Mouse (Mus musculus) forebrain, embryonic 10.5 days (tissue): ENCODE data around the gene Sugp2. TPM values are rescaled to one million over a fixed set of nuclear protein-coding genes. Genes with fewer than 3 reads are reported as not detected.

ENCODE experiments used
- DNase-seq: peaks from one replicate; pipeline ENCODE4 v3.0.0-alpha.2; 2017; ENCODE audit warnings: low spot score; ENCODE audit errors: extremely low spot score
- H3K27ac ChIP-seq: fragments of 300-500 bp; sonication (generic); 2 replicates; pipeline ENCODE4 v1.5.1; 2016; ENCODE audit warnings: mild to moderate bottlenecking
- H3K27me3 ChIP-seq: fragments of 300-500 bp; sonication (generic); 2 replicates; pipeline ENCODE4 v1.6.1; 2016; ENCODE audit warnings: mild to moderate bottlenecking; ENCODE audit not compliant: poor library complexity, severe bottlenecking
- H3K36me3 ChIP-seq: fragments of 300-500 bp; sonication (generic); replicated peaks from 2 replicates; pipeline ENCODE4 v1.6.1; 2016; ENCODE audit warnings: mild to moderate bottlenecking, moderate library complexity
- H3K4me1 ChIP-seq: fragments of 300-500 bp; sonication (generic); 2 replicates; pipeline ENCODE4 v1.6.1; 2016
- H3K4me3 ChIP-seq: fragments of 300-500 bp; sonication (generic); 2 replicates; pipeline ENCODE4 v1.5.1; 2016; ENCODE audit warnings: mild to moderate bottlenecking, moderate library complexity
- H3K9me3 ChIP-seq: fragments of 300-500 bp; sonication (generic); 2 replicates; pipeline ENCODE4 v1.6.1; 2016; ENCODE audit warnings: mild to moderate bottlenecking, moderate library complexity
- WGBS: fragments of 180-500 bp; shearing (Covaris S2); methylation state at CpG from one replicate; pipeline ENCODE4 v1.1.7; 2016; 5-methylcytosine and 5-hydroxymethylcytosine counted together
- polyA plus RNA-seq: library from polyadenylated mRNA; unstranded; fragments of >200 nt; fragmentation: Nextera tagmentation; extraction: Ambion mirVana; gene quantifications from 2 replicates; pipeline ENCODE4 v1.2.1, GENCODE M21; 2016

Sugp2 gene
- polyA plus RNA-seq, 1 experiment from 2014 or later, result 56.7 TPM

DNA sequence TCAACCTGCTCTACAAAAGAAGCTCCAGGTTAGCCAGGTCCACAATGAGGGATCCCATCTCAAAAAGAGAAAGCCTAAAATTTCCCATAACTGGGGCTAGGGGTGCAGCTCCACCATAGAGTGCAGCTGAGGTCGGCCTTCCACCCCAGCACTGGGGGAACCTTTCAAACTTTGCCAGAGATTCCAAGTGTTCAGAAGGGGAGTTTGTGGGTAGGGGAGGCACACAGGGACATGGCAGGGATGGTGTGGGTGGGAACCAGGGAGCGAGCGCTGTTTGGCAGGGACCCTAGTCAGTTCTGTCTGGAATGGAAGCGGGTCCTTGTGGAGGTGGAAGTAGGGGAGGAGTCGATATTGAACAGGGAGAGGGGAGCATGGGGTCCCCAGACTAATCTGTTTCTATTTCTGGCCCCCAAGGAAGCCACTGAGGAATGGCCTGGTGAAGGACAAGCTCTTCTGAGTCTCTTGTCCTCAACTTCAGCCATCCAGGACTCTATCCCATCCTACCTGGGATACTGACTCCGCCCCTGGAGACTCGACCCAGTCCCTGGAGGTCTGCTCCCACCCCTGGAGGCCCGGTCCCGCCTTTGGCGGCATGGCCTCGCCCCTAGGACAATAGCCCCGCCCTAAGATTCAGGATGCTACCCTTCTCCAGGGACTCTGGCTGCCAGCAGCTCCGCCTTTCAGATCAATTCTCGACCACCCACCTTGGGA, 95.3 kb downstream of the Sugp2 start, which contains the start of gene Gdf1:
Gene Gdf1 (plus strand): TSS at position 694 of the 711 bp plus-strand sequence.
- H3K27me3 ChIP-seq, result peaks cover 35% of the 10 kb centered on the region
- peaks cover 70% of the 10 kb centered on the region for H3K36me3 ChIP-seq
- H3K4me1 ChIP-seq, result peaks cover 45% of the 10 kb centered on the region
- 22% methylated on average over 14 of the region's 14 CpGs for WGBS
- H3K4me3 ChIP-seq, result peak within 1 kb of the TSS; percentile 40
- peak within 1 kb of the TSS; percentile 45 for H3K27ac ChIP-seq
- no peak for DNase-seq
- no peaks in the 10 kb centered on the region for H3K9me3 ChIP-seq

Other genes with a start within 250 kb of the Sugp2 start
- gene Gatad2a, start 237.8 kb upstream of the Sugp2 start, polyA plus RNA-seq, result 51.7 and 57.1 TPM in 2 replicates
- 54.5 and 58.6 TPM in 2 replicates for gene Mau2, start 191.5 kb upstream of the Sugp2 start, polyA plus RNA-seq
- gene Sugp1, start 191.4 kb upstream of the Sugp2 start, polyA plus RNA-seq, result 53.4 and 55.3 TPM in 2 replicates
- 0.35 and 0.68 TPM in 2 replicates for gene Tm6sf2, start 161.3 kb upstream of the Sugp2 start, polyA plus RNA-seq
- 0.05 and 0.12 TPM in 2 replicates for gene Hapln4, start 150.8 kb upstream of the Sugp2 start, polyA plus RNA-seq
- 10.5 and 13.5 TPM in 2 replicates for gene Ncan, start 113.4 kb upstream of the Sugp2 start, polyA plus RNA-seq
- 35.7 and 37.9 TPM in 2 replicates for gene Nr2c2ap, start 102.9 kb upstream of the Sugp2 start, polyA plus RNA-seq
- gene Rfxank, start 95.1 kb upstream of the Sugp2 start, polyA plus RNA-seq, result 17.1 and 19.2 TPM in 2 replicates
- 38.5 and 41.6 TPM in 2 replicates for gene Borcs8, start 94.7 kb upstream of the Sugp2 start, polyA plus RNA-seq
- gene Mef2b, start 94.5 kb upstream of the Sugp2 start, polyA plus RNA-seq, result 0.71 and 0.74 TPM in 2 replicates
- 68.8 and 70.2 TPM in 2 replicates for gene Tmem161a, start 61.9 kb upstream of the Sugp2 start, polyA plus RNA-seq
- gene Slc25a42, start 21.9 kb upstream of the Sugp2 start, polyA plus RNA-seq, result 2.2 and 2.6 TPM in 2 replicates
- 29.4 and 32.7 TPM in 2 replicates for gene Armc6, start 240 bp downstream of the Sugp2 start, polyA plus RNA-seq
- gene Homer3, start 48.6 kb downstream of the Sugp2 start, polyA plus RNA-seq, result 115 and 120 TPM in 2 replicates
- gene Ddx49, start 68.3 kb downstream of the Sugp2 start, polyA plus RNA-seq, result 54.9 and 57.2 TPM in 2 replicates
- gene Cope, start 68.3 kb downstream of the Sugp2 start, polyA plus RNA-seq, result 286 and 300 TPM in 2 replicates
- 4.1 and 4.5 TPM in 2 replicates for gene Cers1, start 81.5 kb downstream of the Sugp2 start, polyA plus RNA-seq
- gene Gdf1, start 95.6 kb downstream of the Sugp2 start, polyA plus RNA-seq, result 3.7 and 4.6 TPM in 2 replicates
- gene Upf1, start 119.1 kb downstream of the Sugp2 start, polyA plus RNA-seq, result 14.5 and 16.3 TPM in 2 replicates
- 0.19 and 0.38 TPM in 2 replicates for gene Comp, start 139.3 kb downstream of the Sugp2 start, polyA plus RNA-seq
- gene Crtc1, start 205.4 kb downstream of the Sugp2 start, polyA plus RNA-seq, result 14.8 and 16.4 TPM in 2 replicates
- 19.9 and 20.2 TPM in 2 replicates for gene Klhl26, start 242.7 kb downstream of the Sugp2 start, polyA plus RNA-seq